Mouse (Mus musculus): Measurements from ENCODE around the gene Trmt10a. TPM values are rescaled to one million over a fixed set of nuclear protein-coding genes. Genes with fewer than 3 reads are reported as not detected.

The Trmt10a gene
- polyA plus RNA-seq, 1 experiment from 2014 or later = 10.1 TPM

- WGBS = 9% methylated on average over 12 of the region's 12 CpGs
- H3K4me1 ChIP-seq (ENCODE audit: control insufficient read depth, insufficient read depth, low read length) = peaks cover 5% of the 10 kb centered on the region
- peak overlapping the region; percentile 72 for H3K9ac ChIP-seq (replicated peaks; ENCODE audit: low read length)
- ATAC-seq (ENCODE audit: low FRiP score, low TSS enrichment) (no peak), DNase-seq (peak; percentile 2)
- H3K27me3 ChIP-seq (ENCODE audit: control insufficient read depth, insufficient read depth, low read length) = no peaks in the 10 kb centered on the region
- H3K4me2 ChIP-seq (ENCODE audit: low read length) = peak overlapping the region; percentile 71
- H3K9me3 ChIP-seq (ENCODE audit: control insufficient read depth, low read length) = no peaks in the 10 kb centered on the region
- peak overlapping the region; percentile 97 for H3K27ac ChIP-seq (replicated peaks; ENCODE audit: low read depth, low read length)
- no peaks in the 10 kb centered on the region for H3K36me3 ChIP-seq (ENCODE audit: control insufficient read depth, insufficient read depth, low read length)
- peak overlapping the region; percentile 60 for H3K4me3 ChIP-seq (replicated peaks; ENCODE audit: low read depth, low read length)
These were observed 424 bp upstream of the Trmt10a start for GRCm38 (mm10) chr3:138142733-138143314.

GRCm38 (mm10) chr3:138144060-138144641 is 903 bp downstream of the Trmt10a start:
- WGBS = under 1% methylated on average over 18 of the region's 18 CpGs
- Histone ChIP-seq H3K9ac (replicated peaks; ENCODE audit: low read length) (peak overlapping the region; percentile 72), H3K4me2 (ENCODE audit: low read length) (peak overlapping the region; percentile 71), H3K9me3 (ENCODE audit: control insufficient read depth, low read length) (no peaks in the 10 kb centered on the region), H3K36me3 (ENCODE audit: control insufficient read depth, insufficient read depth, low read length) (peaks cover 4% of the 10 kb centered on the region; the same call in 1 of the 2 replicates), H3K27ac (replicated peaks; ENCODE audit: low read depth, low read length) (peak overlapping the region; percentile 97), H3K4me3 (replicated peaks; ENCODE audit: low read depth, low read length) (peak overlapping the region; percentile 60), H3K4me1 (ENCODE audit: control insufficient read depth, insufficient read depth, low read length) (peaks cover 5% of the 10 kb centered on the region), H3K27me3 (ENCODE audit: control insufficient read depth, insufficient read depth, low read length) (no peaks in the 10 kb centered on the region)
- ATAC-seq (ENCODE audit: low FRiP score, low TSS enrichment) = no peak
- DNase-seq = peak; percentile 67

GRCm38 (mm10) chr3:138144642-138145171 is 1.5 kb downstream of the Trmt10a start, which contains the start of gene Mttp:
Gene Mttp, minus strand, starts transcription at chr3:138144968.
- Histone ChIP-seq H3K4me1 (ENCODE audit: control insufficient read depth, insufficient read depth, low read length) (peaks cover 5% of the 10 kb centered on the region), H3K27me3 (ENCODE audit: control insufficient read depth, insufficient read depth, low read length) (no peaks in the 10 kb centered on the region), H3K9me3 (ENCODE audit: control insufficient read depth, low read length) (no peaks in the 10 kb centered on the region), H3K9ac (replicated peaks; ENCODE audit: low read length) (peak within 1 kb of the TSS; percentile 72), H3K4me2 (ENCODE audit: low read length) (peak within 1 kb of the TSS; percentile 71), H3K4me3 (replicated peaks; ENCODE audit: low read depth, low read length) (peak within 1 kb of the TSS; percentile 60), H3K36me3 (ENCODE audit: control insufficient read depth, insufficient read depth, low read length) (peaks cover 8% of the 10 kb centered on the region; the same call in 1 of the 2 replicates), H3K27ac (replicated peaks; ENCODE audit: low read depth, low read length) (peak within 1 kb of the TSS; percentile 97)
- ATAC-seq (ENCODE audit: low FRiP score, low TSS enrichment) = 0 out of 2 replicates have a peak, but pooled peaks have one; percentile 14
- WGBS = 2% methylated on average over 8 of the region's 8 CpGs
- peak; percentile 94 for DNase-seq

GRCm38 (mm10) chr3:138148811-138149210 is 5.6 kb downstream of the Trmt10a start:
- WGBS = 92% methylated on average over 2 of the region's 2 CpGs
- Histone ChIP-seq H3K4me3 (replicated peaks; ENCODE audit: low read depth, low read length) (no peak overlapping the region), H3K4me2 (ENCODE audit: low read length) (no peak overlapping the region), H3K27ac (replicated peaks; ENCODE audit: low read depth, low read length) (no peak overlapping the region), H3K9me3 (ENCODE audit: control insufficient read depth, low read length) (no peaks in the 10 kb centered on the region), H3K4me1 (ENCODE audit: control insufficient read depth, insufficient read depth, low read length) (no peaks in the 10 kb centered on the region), H3K27me3 (ENCODE audit: control insufficient read depth, insufficient read depth, low read length) (no peaks in the 10 kb centered on the region), H3K9ac (replicated peaks; ENCODE audit: low read length) (no peak overlapping the region), H3K36me3 (ENCODE audit: control insufficient read depth, insufficient read depth, low read length) (peaks cover 9% of the 10 kb centered on the region; the same call in 1 of the 2 replicates)
- ATAC-seq (ENCODE audit: low FRiP score, low TSS enrichment) (no peak), DNase-seq (no peak)

GRCm38 (mm10) chr3:138155062-138155461 is 11.8 kb downstream of the Trmt10a start:
- H3K9me3 ChIP-seq (ENCODE audit: control insufficient read depth, low read length) = no peaks in the 10 kb centered on the region
- ATAC-seq (ENCODE audit: low FRiP score, low TSS enrichment) (no peak), DNase-seq (no peak)
- H3K36me3 ChIP-seq (ENCODE audit: control insufficient read depth, insufficient read depth, low read length) = peaks cover 3% of the 10 kb centered on the region; the same call in 1 of the 2 replicates
- H3K27ac ChIP-seq (replicated peaks; ENCODE audit: low read depth, low read length) = no peak overlapping the region
- no peaks in the 10 kb centered on the region for H3K27me3 ChIP-seq (ENCODE audit: control insufficient read depth, insufficient read depth, low read length)
- H3K4me1 ChIP-seq (ENCODE audit: control insufficient read depth, insufficient read depth, low read length) = no peaks in the 10 kb centered on the region
- H3K4me2 ChIP-seq (ENCODE audit: low read length) = no peak overlapping the region
- WGBS = 91% methylated on average over 4 of the region's 4 CpGs
- no peak overlapping the region for H3K9ac ChIP-seq (replicated peaks; ENCODE audit: low read length)
- no peak overlapping the region for H3K4me3 ChIP-seq (replicated peaks; ENCODE audit: low read depth, low read length)

GRCm38 (mm10) chr3:138156651-138157050 is 13.4 kb downstream of the Trmt10a start:
- 74% methylated on average over 10 of the region's 10 CpGs for WGBS
- H3K9me3 ChIP-seq (ENCODE audit: control insufficient read depth, low read length) = no peaks in the 10 kb centered on the region
- no peak overlapping the region for H3K9ac ChIP-seq (replicated peaks; ENCODE audit: low read length)
- H3K27me3 ChIP-seq (ENCODE audit: control insufficient read depth, insufficient read depth, low read length) = no peaks in the 10 kb centered on the region
- H3K4me3 ChIP-seq (replicated peaks; ENCODE audit: low read depth, low read length) = no peak overlapping the region
- ATAC-seq (ENCODE audit: low FRiP score, low TSS enrichment) (no peak), DNase-seq (no peak)
- H3K4me2 ChIP-seq (ENCODE audit: low read length) = no peak overlapping the region
- H3K27ac ChIP-seq (replicated peaks; ENCODE audit: low read depth, low read length) = no peak overlapping the region
- no peaks in the 10 kb centered on the region for H3K4me1 ChIP-seq (ENCODE audit: control insufficient read depth, insufficient read depth, low read length)
- peaks cover 3% of the 10 kb centered on the region; the same call in 1 of the 2 replicates for H3K36me3 ChIP-seq (ENCODE audit: control insufficient read depth, insufficient read depth, low read length)

- H3K9me3 ChIP-seq (ENCODE audit: control insufficient read depth, low read length) = no peaks in the 10 kb centered on the region
- no peak overlapping the region for H3K27ac ChIP-seq (replicated peaks; ENCODE audit: low read depth, low read length)
- ATAC-seq (ENCODE audit: low FRiP score, low TSS enrichment) (no peak), DNase-seq (no peak)
- no peaks in the 10 kb centered on the region for H3K4me1 ChIP-seq (ENCODE audit: control insufficient read depth, insufficient read depth, low read length)
- no peaks in the 10 kb centered on the region for H3K27me3 ChIP-seq (ENCODE audit: control insufficient read depth, insufficient read depth, low read length)
- H3K4me2 ChIP-seq (ENCODE audit: low read length) = no peak overlapping the region
- no peak overlapping the region for H3K9ac ChIP-seq (replicated peaks; ENCODE audit: low read length)
- 90% methylated on average over 10 of the region's 10 CpGs for WGBS
- H3K4me3 ChIP-seq (replicated peaks; ENCODE audit: low read depth, low read length) = no peak overlapping the region
- H3K36me3 ChIP-seq (ENCODE audit: control insufficient read depth, insufficient read depth, low read length) = peaks cover 2% of the 10 kb centered on the region; the same call in 1 of the 2 replicates
These were observed 18.4 kb downstream of the Trmt10a start for GRCm38 (mm10) chr3:138161623-138162022.

GRCm38 (mm10) chr3:138162553-138163183 is 19.4 kb downstream of the Trmt10a start:
- Histone ChIP-seq H3K4me3 (replicated peaks; ENCODE audit: low read depth, low read length) (no peak overlapping the region), H3K9ac (replicated peaks; ENCODE audit: low read length) (no peak overlapping the region), H3K4me2 (ENCODE audit: low read length) (no peak overlapping the region), H3K36me3 (ENCODE audit: control insufficient read depth, insufficient read depth, low read length) (no peaks in the 10 kb centered on the region), H3K9me3 (ENCODE audit: control insufficient read depth, low read length) (no peaks in the 10 kb centered on the region), H3K4me1 (ENCODE audit: control insufficient read depth, insufficient read depth, low read length) (no peaks in the 10 kb centered on the region), H3K27me3 (ENCODE audit: control insufficient read depth, insufficient read depth, low read length) (no peaks in the 10 kb centered on the region), H3K27ac (replicated peaks; ENCODE audit: low read depth, low read length) (no peak overlapping the region)
- peak; percentile 42 for DNase-seq
- no peak for ATAC-seq (ENCODE audit: low FRiP score, low TSS enrichment)
- WGBS = 46% methylated on average over 4 of the region's 4 CpGs

All from midbrain, embryonic 14.5 days (tissue).